Mouse (Mus musculus) stomach, postnatal 0 days (tissue): ENCODE data around the gene Kcna1. TPM values are rescaled to one million over a fixed set of nuclear protein-coding genes. Genes with fewer than 3 reads are reported as not detected.

Experiments
- ATAC-seq: fragments of 200-750 bp; cut with Nextera tagmentation; 2 replicates; pipeline ENCODE4 v1.8.0; 2017; ENCODE audit not compliant: low FRiP score, low TSS enrichment
- DNase-seq: peaks from one replicate; pipeline ENCODE4 v3.0.0-alpha.2; 2016; ENCODE audit warnings: low spot score
- H3K27ac ChIP-seq: fragments of 300-500 bp; sonication (generic); replicated peaks from 2 replicates; pipeline ENCODE4 v1.5.1; 2014; ENCODE audit warnings: mild to moderate bottlenecking, control low read depth
- H3K27me3 ChIP-seq: fragments of 300-500 bp; sonication (generic); 2 replicates; pipeline ENCODE4 v1.6.1; 2014; ENCODE audit warnings: low read length; ENCODE audit not compliant: control insufficient read depth, insufficient read depth
- H3K36me3 ChIP-seq: fragments of 300-500 bp; sonication (generic); 2 replicates; pipeline ENCODE4 v1.6.1; 2014; ENCODE audit warnings: low read length, mixed read lengths; ENCODE audit not compliant: control insufficient read depth, insufficient read depth
- H3K4me1 ChIP-seq: fragments of 300-500 bp; sonication (generic); replicated peaks from 2 replicates; pipeline ENCODE4 v1.6.1; 2014; ENCODE audit warnings: antibody characterized with exemption; ENCODE audit not compliant: control insufficient read depth, insufficient read depth
- H3K4me2 ChIP-seq: fragments of 300-500 bp; sonication (generic); replicated peaks from 2 replicates; pipeline ENCODE4 v1.6.1; 2014; ENCODE audit warnings: low read depth, mild to moderate bottlenecking, control low read depth, moderate library complexity
- H3K4me3 ChIP-seq: fragments of 300-500 bp; sonication (generic); 2 replicates; pipeline ENCODE4 v1.5.1; 2014; ENCODE audit warnings: low read depth, low read length, control low read depth
- H3K9ac ChIP-seq: fragments of 300-500 bp; sonication (generic); 2 replicates; pipeline ENCODE4 v1.6.1; 2014; ENCODE audit warnings: mild to moderate bottlenecking, low read length, control low read depth, mixed read lengths
- H3K9me3 ChIP-seq: fragments of 300-500 bp; sonication (generic); 2 replicates; pipeline ENCODE4 v1.6.1; 2016; ENCODE audit warnings: low read length; ENCODE audit not compliant: control insufficient read depth
- CTCF ChIP-seq: IDR thresholded peaks from 2 replicates; pipeline ENCODE4 v1.5.1; 2016; ENCODE audit warnings: antibody characterized with exemption, low read depth, mild to moderate bottlenecking, moderate library complexity
- EP300 ChIP-seq: optimal IDR thresholded peaks from 2 replicates; pipeline ENCODE3; 2016; ENCODE audit warnings: antibody characterized with exemption
- WGBS: fragments of 180-500 bp; shearing (Covaris S2); extraction: QIAGEN DNeasy Blood & Tissue Kit; methylation state at CpG from one replicate; pipeline ENCODE4 v1.1.7; 2014; 5-methylcytosine and 5-hydroxymethylcytosine counted together
- polyA plus RNA-seq: library from polyadenylated mRNA; unstranded; fragments of >200 nt; fragmentation: Nextera tagmentation; extraction: Ambion mirVana; gene quantifications from 2 replicates; pipeline ENCODE4 v1.2.1, GENCODE M21; 2015

The Kcna1 gene
- polyA plus RNA-seq = 0.62 and 0.69 TPM in 2 replicates

- Histone ChIP-seq H3K36me3 (no peaks in the 10 kb centered on the region), H3K4me1 (peaks cover 3% of the 10 kb centered on the region), H3K27me3 (peaks cover 12% of the 10 kb centered on the region), H3K4me2 (peak within 1 kb of the TSS; percentile 70), H3K9me3 (no peaks in the 10 kb centered on the region), H3K27ac (no peak within 1 kb of the TSS), H3K4me3 (peak within 1 kb of the TSS; percentile 42), H3K9ac (no peak within 1 kb of the TSS)
- WGBS = 35% methylated on average over 8 of the region's 8 CpGs
- ATAC-seq (no peak), DNase-seq (no peak)
- TF ChIP-seq EP300 (no peak), CTCF (no peak)
These were observed at the start of gene Kcna1 for GRCm38 (mm10) chr6:126646381-126646780. Kcna1 (minus strand) TSS chr6:126646384.

GRCm38 (mm10) chr6:126687120-126687519 lies 40.9 kb upstream of the Kcna1 start:
- TF ChIP-seq CTCF (no peak), EP300 (no peak)
- Histone ChIP-seq H3K27me3 (no peaks in the 10 kb centered on the region), H3K4me3 (no peak overlapping the region), H3K36me3 (no peaks in the 10 kb centered on the region), H3K9ac (no peak overlapping the region), H3K9me3 (no peaks in the 10 kb centered on the region), H3K4me2 (no peak overlapping the region), H3K4me1 (no peaks in the 10 kb centered on the region), H3K27ac (no peak overlapping the region)
- ATAC-seq = no peak
- WGBS = 72% methylated on average over 4 of the region's 4 CpGs
- no peak for DNase-seq

GRCm38 (mm10) chr6:126685135-126685534 lies 39.0 kb upstream of the Kcna1 start:
- 32% methylated on average over 3 of the region's 3 CpGs for WGBS
- no peaks in the 10 kb centered on the region for H3K27me3 ChIP-seq
- no peak overlapping the region for H3K4me3 ChIP-seq
- ATAC-seq (peak; percentile 40; the same call in 1 of the 2 replicates), DNase-seq (no peak)
- no peaks in the 10 kb centered on the region for H3K9me3 ChIP-seq
- H3K27ac ChIP-seq = no peak overlapping the region
- H3K9ac ChIP-seq = no peak overlapping the region
- H3K4me2 ChIP-seq = no peak overlapping the region
- TF ChIP-seq EP300 (no peak), CTCF (no peak)
- no peaks in the 10 kb centered on the region for H3K36me3 ChIP-seq
- no peaks in the 10 kb centered on the region for H3K4me1 ChIP-seq

GRCm38 (mm10) chr6:126678961-126679360 lies 32.8 kb upstream of the Kcna1 start:
- TF ChIP-seq EP300 = no peak
- peak; percentile 62 for TF ChIP-seq CTCF
- Histone ChIP-seq H3K9me3 (no peaks in the 10 kb centered on the region), H3K4me2 (no peak overlapping the region), H3K4me3 (no peak overlapping the region), H3K36me3 (no peaks in the 10 kb centered on the region), H3K27me3 (no peaks in the 10 kb centered on the region), H3K27ac (no peak overlapping the region), H3K9ac (no peak overlapping the region), H3K4me1 (no peaks in the 10 kb centered on the region)
- WGBS = 68% methylated on average over 7 of the region's 7 CpGs
- DNase-seq (no peak), ATAC-seq (no peak)

- H3K9me3 ChIP-seq = no peaks in the 10 kb centered on the region
- no peak overlapping the region for H3K4me3 ChIP-seq
- H3K9ac ChIP-seq = no peak overlapping the region
- no peaks in the 10 kb centered on the region for H3K4me1 ChIP-seq
- no peak overlapping the region for H3K27ac ChIP-seq
- ATAC-seq (no peak), DNase-seq (no peak)
- TF ChIP-seq EP300 (no peak), CTCF (no peak)
- no peak overlapping the region for H3K4me2 ChIP-seq
- H3K27me3 ChIP-seq = no peaks in the 10 kb centered on the region
- 85% methylated on average over 5 of the region's 5 CpGs for WGBS
- no peaks in the 10 kb centered on the region for H3K36me3 ChIP-seq
These were observed 20.8 kb upstream of the Kcna1 start for GRCm38 (mm10) chr6:126667001-126667400.

- Histone ChIP-seq H3K9ac (no peak overlapping the region), H3K27ac (no peak overlapping the region), H3K4me2 (no peak overlapping the region), H3K4me3 (no peak overlapping the region), H3K27me3 (no peaks in the 10 kb centered on the region), H3K9me3 (no peaks in the 10 kb centered on the region), H3K4me1 (no peaks in the 10 kb centered on the region), H3K36me3 (no peaks in the 10 kb centered on the region)
- WGBS = 47% methylated on average over 6 of the region's 6 CpGs
- ATAC-seq (no peak), DNase-seq (no peak)
- no peak for TF ChIP-seq CTCF
- no peak for TF ChIP-seq EP300
These were observed 19.9 kb upstream of the Kcna1 start for GRCm38 (mm10) chr6:126666091-126666490.
